Mouse (Mus musculus) midbrain, embryonic 15.5 days (tissue): Measurements from ENCODE around the gene Milr1. TPM values are rescaled to one million over a fixed set of nuclear protein-coding genes. Genes with fewer than 3 reads are reported as not detected.
A peak's percentile ranks its signal among the peaks of the same experiment; 100 is the strongest.
"Not testable (repeated sequence)": the region's sequence is repeated elsewhere in the genome, so short reads cannot be mapped to it uniquely, and the experiment has no call there.

Experiments used
- ATAC-seq: fragments of 200-750 bp; cut with Nextera tagmentation; replicated peaks from 2 replicates; pipeline ENCODE4 v1.8.0; 2017; ENCODE audit warnings: moderate TSS enrichment
- H3K27ac ChIP-seq: fragments of 300-500 bp; sonication (generic); 2 replicates; pipeline ENCODE4 v1.5.1; 2015; ENCODE audit warnings: mild to moderate bottlenecking, inconsistent platforms
- H3K27me3 ChIP-seq: fragments of 300-500 bp; sonication (generic); replicated peaks from 2 replicates; pipeline ENCODE4 v1.6.1; 2015; ENCODE audit warnings: inconsistent platforms
- H3K36me3 ChIP-seq: fragments of 300-500 bp; sonication (generic); replicated peaks from 2 replicates; pipeline ENCODE4 v1.6.1; 2015; ENCODE audit warnings: inconsistent platforms
- H3K4me1 ChIP-seq: fragments of 300-500 bp; sonication (generic); 2 replicates; pipeline ENCODE4 v1.6.1; 2015; ENCODE audit warnings: inconsistent platforms
- H3K4me2 ChIP-seq: fragments of 300-500 bp; sonication (generic); 2 replicates; pipeline ENCODE4 v1.6.1; 2015; ENCODE audit warnings: inconsistent platforms, mild to moderate bottlenecking, moderate library complexity
- H3K4me3 ChIP-seq: fragments of 300-500 bp; sonication (generic); 2 replicates; pipeline ENCODE4 v1.5.1; 2015; ENCODE audit warnings: mild to moderate bottlenecking, inconsistent platforms
- H3K9ac ChIP-seq: fragments of 300-500 bp; sonication (generic); 2 replicates; pipeline ENCODE4 v1.6.1; 2015; ENCODE audit warnings: mild to moderate bottlenecking, inconsistent platforms
- H3K9me3 ChIP-seq: fragments of 300-500 bp; sonication (generic); 2 replicates; pipeline ENCODE4 v1.6.1; 2016; ENCODE audit warnings: inconsistent platforms
- WGBS: fragments of 180-500 bp; shearing (Covaris S2); methylation state at CpG from one replicate; pipeline ENCODE4 v1.1.7; 2015; ENCODE audit warnings: mixed read lengths; 5-methylcytosine and 5-hydroxymethylcytosine counted together
- polyA plus RNA-seq: library from polyadenylated mRNA; unstranded; fragments of >200 nt; fragmentation: Nextera tagmentation; extraction: Ambion mirVana; gene quantifications from 2 replicates; pipeline ENCODE4 v1.2.1, GENCODE M21; 2015

The Milr1 gene
- polyA plus RNA-seq, 1 experiment from 2014 or later = 0.88 TPM

DNA sequence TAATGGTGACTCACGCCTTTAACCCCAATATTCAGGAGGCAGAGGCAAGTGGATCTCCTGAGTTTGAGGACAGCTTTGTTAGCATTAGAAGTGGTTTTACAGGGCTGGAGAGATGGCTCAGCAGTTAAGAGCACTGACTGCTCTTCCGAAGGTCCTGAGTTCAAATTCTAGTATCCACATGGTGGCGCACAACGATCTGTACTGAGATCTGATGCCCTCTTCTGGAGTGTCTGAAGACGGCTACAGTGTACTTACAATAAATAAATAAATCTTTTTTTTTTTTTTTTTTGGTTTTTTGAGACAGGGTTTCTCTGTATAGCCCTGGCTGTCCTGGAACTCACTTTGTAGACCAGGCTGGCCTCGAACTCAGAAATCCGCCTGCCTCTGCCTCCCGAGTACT lies 10.3 kb upstream of the Milr1 start:
- not testable (repeated sequence) for H3K36me3 ChIP-seq, H3K9ac ChIP-seq, H3K9me3 ChIP-seq, ATAC-seq, H3K27ac ChIP-seq, H3K4me2 ChIP-seq, H3K4me3 ChIP-seq, H3K27me3 ChIP-seq
- 84% methylated on average over 6 of the region's 8 CpGs for WGBS
- peaks cover 22% of the 10 kb centered on the region for H3K4me1 ChIP-seq

DNA sequence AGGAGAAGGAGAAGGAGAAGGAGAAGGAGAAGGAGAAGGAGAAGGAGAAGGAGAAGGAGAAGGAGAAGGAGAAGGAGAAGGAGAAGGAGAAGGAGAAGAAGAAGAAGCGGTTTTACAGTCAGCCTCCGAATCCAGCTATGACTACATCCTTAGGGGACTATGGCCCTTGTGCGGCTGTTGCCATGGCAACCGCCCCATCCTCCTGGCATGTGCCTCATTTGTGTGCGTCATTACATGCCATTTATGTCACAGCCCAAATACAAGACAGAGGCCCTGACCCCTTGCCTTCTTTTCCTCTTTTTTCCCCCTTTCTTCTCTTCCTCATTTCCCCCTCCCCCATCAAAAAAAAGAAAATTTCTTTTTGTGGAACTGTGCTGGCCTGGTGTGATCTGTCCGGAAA lies 9.8 kb upstream of the Milr1 start:
- Histone ChIP-seq H3K9me3 (no peaks in the 10 kb centered on the region), H3K36me3 (no peaks in the 10 kb centered on the region), H3K4me1 (peaks cover 20% of the 10 kb centered on the region), H3K27me3 (no peaks in the 10 kb centered on the region), H3K27ac (no peak overlapping the region), H3K9ac (no peak overlapping the region), H3K4me2 (no peak overlapping the region), H3K4me3 (no peak overlapping the region)
- 23% methylated on average over 6 of the region's 6 CpGs for WGBS
- no peak for ATAC-seq

DNA sequence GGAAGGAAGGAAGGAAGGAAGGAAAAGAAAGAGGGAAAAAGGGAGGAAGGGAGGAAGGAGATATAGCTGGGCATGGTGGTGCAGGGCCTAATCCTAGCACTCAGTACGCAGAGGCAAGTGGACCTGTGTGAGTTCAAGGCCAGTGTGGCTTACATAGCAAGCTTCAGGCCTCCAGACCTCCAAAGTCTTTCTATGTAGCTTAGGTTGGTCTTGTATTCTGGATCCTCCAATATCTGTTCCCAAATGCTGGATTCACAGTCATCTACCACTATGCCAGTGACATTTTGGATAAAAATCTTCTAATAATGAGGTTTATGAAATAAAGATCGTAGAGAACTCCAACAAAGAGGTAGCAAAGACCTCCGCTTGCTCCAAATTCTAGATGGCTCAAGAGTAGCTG lies 9.2 kb upstream of the Milr1 start:
- H3K9ac ChIP-seq = no peak overlapping the region
- peaks cover 14% of the 10 kb centered on the region for H3K4me1 ChIP-seq
- no peak for ATAC-seq
- H3K4me2 ChIP-seq = no peak overlapping the region
- no peaks in the 10 kb centered on the region for H3K36me3 ChIP-seq
- H3K4me3 ChIP-seq = no peak overlapping the region
- H3K9me3 ChIP-seq = no peaks in the 10 kb centered on the region
- H3K27me3 ChIP-seq = no peaks in the 10 kb centered on the region
- H3K27ac ChIP-seq = no peak overlapping the region
- WGBS = 87% methylated on average over 3 of the region's 3 CpGs

DNA sequence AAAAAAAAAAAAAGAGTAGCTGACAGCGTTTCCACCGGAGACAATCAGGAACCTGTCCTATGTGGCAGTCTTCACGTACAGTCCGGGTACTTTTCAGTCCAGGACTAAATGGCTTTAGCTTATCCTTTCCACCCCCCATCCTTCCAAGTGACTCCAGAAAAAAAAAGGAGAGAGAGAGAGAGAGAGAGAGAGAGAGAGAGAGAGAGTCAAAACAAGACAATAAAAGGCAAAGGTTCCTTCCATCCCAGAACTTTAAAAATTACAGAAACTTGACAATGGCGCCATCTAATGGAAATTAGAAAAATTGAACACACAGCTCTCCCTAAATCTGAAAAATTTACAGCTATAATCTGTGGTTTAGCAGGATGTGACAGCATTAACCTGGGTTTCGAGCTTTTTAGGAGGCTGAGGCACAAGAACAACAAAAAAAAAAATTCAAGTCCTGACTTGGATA lies 8.6 kb upstream of the Milr1 start:
- Histone ChIP-seq H3K4me1 (peaks cover 8% of the 10 kb centered on the region), H3K36me3 (no peaks in the 10 kb centered on the region), H3K27me3 (no peaks in the 10 kb centered on the region), H3K9me3 (no peaks in the 10 kb centered on the region), H3K4me2 (no peak overlapping the region), H3K4me3 (no peak overlapping the region), H3K9ac (no peak overlapping the region), H3K27ac (no peak overlapping the region)
- 45% methylated on average over 6 of the region's 6 CpGs for WGBS
- ATAC-seq = no peak

DNA sequence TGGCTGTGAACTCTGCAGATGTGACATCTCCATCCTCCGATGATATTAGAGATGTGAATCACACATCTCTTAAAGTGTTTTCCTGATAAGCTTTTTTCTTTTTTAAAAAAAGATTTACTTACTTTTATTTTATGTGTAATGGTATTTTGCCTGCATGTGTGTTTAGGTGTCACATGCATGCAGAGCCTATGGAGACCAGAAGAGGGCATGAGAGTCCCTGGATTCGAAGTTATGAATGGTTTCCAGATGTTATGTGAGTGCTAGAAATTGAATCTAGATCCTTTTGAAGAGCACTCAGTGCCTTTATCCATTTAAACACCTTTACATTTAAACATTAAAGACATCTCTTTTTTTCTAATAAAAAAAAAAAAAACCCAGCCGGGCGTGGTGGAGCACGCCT lies 6.1 kb upstream of the Milr1 start:
- Histone ChIP-seq H3K4me2 (no peak overlapping the region), H3K27me3 (no peaks in the 10 kb centered on the region), H3K4me1 (peaks cover 3% of the 10 kb centered on the region; the same call in 1 of the 2 replicates), H3K4me3 (no peak overlapping the region), H3K9ac (no peak overlapping the region), H3K27ac (no peak overlapping the region), H3K9me3 (no peaks in the 10 kb centered on the region), H3K36me3 (no peaks in the 10 kb centered on the region)
- 91% methylated on average over 5 of the region's 5 CpGs for WGBS
- ATAC-seq = no peak

DNA sequence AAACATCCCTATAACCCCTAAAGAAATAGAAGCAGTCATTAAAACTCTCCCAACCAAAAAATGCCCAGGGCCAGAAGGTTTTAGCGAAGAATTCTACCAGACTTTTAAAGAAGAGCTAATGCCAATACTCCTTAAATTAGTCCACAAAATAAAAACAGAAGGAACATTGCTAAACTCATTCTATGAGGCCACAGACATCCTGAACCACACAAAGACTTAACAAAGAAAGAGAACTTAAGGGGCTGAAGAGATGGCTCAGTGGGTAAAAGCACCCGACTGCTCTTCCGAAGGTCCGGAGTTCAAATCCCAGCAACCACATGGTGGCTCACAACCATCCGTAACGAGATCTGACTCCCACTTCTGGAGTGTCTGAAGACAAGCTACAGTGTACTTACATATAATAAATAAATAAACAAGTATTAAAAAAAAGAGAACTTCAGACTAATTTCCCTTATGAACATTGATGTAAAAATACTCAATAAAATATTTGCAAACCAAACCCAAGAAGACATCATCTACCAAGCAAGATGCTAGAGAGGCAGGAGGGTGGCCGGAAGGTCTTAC lies 1.4 kb upstream of the Milr1 start:
- not testable (repeated sequence) for H3K9me3 ChIP-seq, ATAC-seq, H3K9ac ChIP-seq, H3K4me1 ChIP-seq, H3K4me2 ChIP-seq, H3K4me3 ChIP-seq, H3K36me3 ChIP-seq, H3K27ac ChIP-seq, H3K27me3 ChIP-seq
- 92% methylated on average over 7 of the region's 7 CpGs for WGBS

DNA sequence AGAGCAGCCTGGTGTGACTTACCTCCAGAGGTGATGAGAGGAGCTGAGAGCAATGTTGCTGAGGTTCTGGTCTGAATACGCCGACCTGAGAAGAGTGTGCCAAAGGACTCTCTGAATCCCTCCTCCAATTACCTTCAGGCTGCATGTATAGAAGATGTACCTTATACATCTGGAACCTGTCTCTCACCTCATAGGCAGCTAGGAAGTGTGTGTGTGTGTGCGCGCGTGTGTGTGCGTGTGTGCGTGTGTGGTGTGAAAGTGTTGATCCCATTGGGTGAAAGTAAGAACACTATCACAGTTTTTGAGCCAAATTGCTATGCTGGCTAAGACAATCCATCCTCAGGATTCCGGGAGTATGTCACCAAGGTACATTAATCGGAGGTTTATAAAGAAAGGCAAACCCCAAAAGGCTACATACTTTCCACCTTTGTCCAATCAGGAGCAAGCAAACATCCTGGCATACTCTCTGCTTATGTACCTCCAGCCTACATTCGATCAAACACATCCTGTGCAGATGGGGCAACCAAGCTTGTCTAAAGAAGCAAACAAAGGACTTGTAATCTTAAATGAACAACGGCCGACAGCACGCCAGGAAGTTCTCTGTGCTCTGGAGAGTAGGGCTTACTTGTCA lies 790 bp upstream of the Milr1 start, which contains the start of gene Pecam1:
Gene Pecam1 (minus strand): TSS at position 508 of the 631 bp plus-strand sequence.
- Histone ChIP-seq H3K4me2 (no peak within 1 kb of the TSS), H3K27me3 (no peaks in the 10 kb centered on the region), H3K4me1 (no peaks in the 10 kb centered on the region), H3K9me3 (no peaks in the 10 kb centered on the region), H3K27ac (no peak within 1 kb of the TSS), H3K4me3 (no peak within 1 kb of the TSS), H3K9ac (no peak within 1 kb of the TSS), H3K36me3 (no peaks in the 10 kb centered on the region)
- ATAC-seq = no peak
- 80% methylated on average over 13 of the region's 13 CpGs for WGBS

DNA sequence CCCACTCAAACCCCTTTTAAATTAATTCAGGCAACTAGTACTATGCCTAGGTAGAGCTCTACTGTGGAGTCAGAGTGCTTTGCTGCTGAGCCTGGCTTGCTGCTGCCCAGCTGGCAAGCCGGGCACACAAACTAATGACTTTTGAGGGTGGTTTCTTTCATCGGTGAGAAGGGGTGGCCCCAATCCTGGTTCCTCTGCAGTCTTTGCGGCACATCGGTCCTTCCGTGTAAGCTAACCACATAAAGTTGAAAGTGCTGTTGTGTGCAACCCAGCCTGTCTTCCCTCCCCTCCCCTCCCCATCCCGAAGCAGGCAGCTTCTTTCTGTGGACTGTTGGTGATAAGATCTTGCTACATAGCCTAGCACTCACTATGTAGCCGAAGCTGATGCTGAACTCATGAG lies 1.1 kb downstream of the Milr1 start:
- ATAC-seq = no peak
- WGBS = 89% methylated on average over 7 of the region's 7 CpGs
- H3K4me1 ChIP-seq = no peaks in the 10 kb centered on the region

DNA sequence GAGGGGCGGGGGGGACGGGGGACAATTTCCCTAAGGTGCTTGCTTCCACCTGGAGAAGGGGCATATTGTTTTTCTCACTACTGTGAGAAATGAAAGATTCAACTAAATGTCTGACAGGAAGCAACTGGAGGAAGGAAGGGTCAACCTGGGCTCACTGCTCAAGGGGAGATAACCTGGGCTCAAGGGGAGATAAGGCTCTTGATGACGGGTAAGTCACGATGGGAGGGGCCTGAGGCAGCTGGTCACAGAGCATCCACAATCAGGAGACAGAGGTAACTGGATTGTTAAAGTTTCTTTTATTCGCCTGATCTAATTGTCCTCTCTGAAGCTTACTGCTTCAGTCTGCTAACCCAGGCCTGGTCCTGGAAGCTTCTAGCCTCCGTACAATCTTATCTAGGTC lies 2.3 kb downstream of the Milr1 start:
- Histone ChIP-seq H3K36me3 (no peaks in the 10 kb centered on the region), H3K9me3 (no peaks in the 10 kb centered on the region), H3K27ac (no peak overlapping the region), H3K4me3 (no peak overlapping the region), H3K9ac (no peak overlapping the region), H3K27me3 (no peaks in the 10 kb centered on the region), H3K4me1 (no peaks in the 10 kb centered on the region), H3K4me2 (no peak overlapping the region)
- 87% methylated on average over 6 of the region's 6 CpGs for WGBS
- no peak for ATAC-seq

More for the DNA sequence above, 1.1 kb downstream of the Milr1 start:
- H3K36me3 ChIP-seq = no peaks in the 10 kb centered on the region
- H3K4me2 ChIP-seq = no peak overlapping the region
- no peak overlapping the region for H3K4me3 ChIP-seq
- no peaks in the 10 kb centered on the region for H3K9me3 ChIP-seq
- no peaks in the 10 kb centered on the region for H3K27me3 ChIP-seq
- no peak overlapping the region for H3K27ac ChIP-seq
- no peak overlapping the region for H3K9ac ChIP-seq

DNA sequence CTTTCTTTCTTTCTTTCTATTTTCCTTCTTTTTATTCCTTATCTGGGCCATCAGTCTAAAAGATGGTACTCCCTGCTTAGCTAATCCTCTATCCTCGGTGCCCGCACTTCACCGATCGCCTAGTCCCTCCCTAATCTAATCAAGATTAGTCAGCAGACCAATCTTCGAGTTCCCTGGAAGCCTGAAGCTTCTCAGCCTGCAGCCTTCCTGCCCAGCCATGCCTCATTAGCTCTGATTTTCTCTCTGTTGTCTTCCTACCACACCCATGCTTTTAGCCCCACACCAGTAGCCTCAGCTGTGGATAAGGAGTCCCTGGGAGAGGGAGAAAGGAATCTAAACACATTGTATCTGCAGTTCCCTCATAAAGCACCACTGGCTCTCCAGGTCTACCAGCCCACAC lies 4.6 kb downstream of the Milr1 start:
- Histone ChIP-seq H3K9me3 (no peaks in the 10 kb centered on the region), H3K36me3 (no peaks in the 10 kb centered on the region), H3K4me2 (no peak overlapping the region), H3K4me3 (no peak overlapping the region), H3K27ac (no peak overlapping the region), H3K9ac (no peak overlapping the region), H3K4me1 (no peaks in the 10 kb centered on the region), H3K27me3 (no peaks in the 10 kb centered on the region)
- WGBS = 36% methylated on average over 5 of the region's 5 CpGs
- no peak for ATAC-seq

DNA sequence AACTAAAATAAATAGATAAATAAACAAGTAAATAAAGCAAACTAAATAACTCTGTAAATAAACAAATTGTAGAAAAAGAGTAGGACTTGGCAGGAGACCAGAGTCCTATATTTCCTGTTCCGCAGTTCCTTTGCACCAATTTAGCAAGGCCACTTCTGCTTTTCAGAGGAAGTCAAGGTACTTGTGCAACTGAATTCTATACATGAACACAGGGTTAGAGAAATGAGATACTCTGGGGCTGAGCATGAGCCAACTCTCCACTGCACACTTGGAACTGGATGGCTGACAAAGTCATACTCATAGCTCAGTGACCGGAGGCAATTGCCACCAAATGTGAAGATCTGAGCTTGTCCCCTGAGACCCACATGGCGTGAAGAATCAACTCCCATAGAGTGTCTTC lies 8.0 kb downstream of the Milr1 start:
- Histone ChIP-seq H3K4me1 (no peaks in the 10 kb centered on the region), H3K27ac (no peak overlapping the region), H3K9me3 (no peaks in the 10 kb centered on the region), H3K9ac (no peak overlapping the region), H3K27me3 (no peaks in the 10 kb centered on the region), H3K36me3 (no peaks in the 10 kb centered on the region), H3K4me2 (no peak overlapping the region), H3K4me3 (no peak overlapping the region)
- ATAC-seq = no peak
- WGBS = 92% methylated on average over 3 of the region's 3 CpGs

DNA sequence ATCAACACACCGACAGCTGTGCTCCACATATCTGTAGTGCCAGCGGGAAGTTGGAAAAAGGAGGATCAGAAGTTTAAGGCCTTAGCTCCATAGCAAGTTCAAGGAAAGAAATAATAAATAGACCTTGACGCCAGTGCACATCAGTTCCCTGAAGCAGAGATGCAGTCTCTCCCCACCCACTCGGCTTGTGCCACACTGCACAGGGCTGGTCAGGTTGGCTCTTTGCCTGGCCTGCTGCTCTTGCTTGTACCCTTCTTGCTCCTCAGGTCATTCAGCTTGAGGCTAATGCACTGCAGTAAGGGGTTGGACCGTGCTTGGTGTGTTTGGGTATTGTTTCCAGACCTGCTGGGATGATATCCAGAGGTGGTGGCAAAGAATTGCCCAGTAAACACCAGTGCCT lies 9.5 kb downstream of the Milr1 start:
- Histone ChIP-seq H3K9me3 (no peaks in the 10 kb centered on the region), H3K4me3 (no peak overlapping the region), H3K9ac (no peak overlapping the region), H3K36me3 (no peaks in the 10 kb centered on the region), H3K4me2 (no peak overlapping the region), H3K4me1 (no peaks in the 10 kb centered on the region), H3K27me3 (no peaks in the 10 kb centered on the region), H3K27ac (no peak overlapping the region)
- 95% methylated on average over 5 of the region's 5 CpGs for WGBS
- ATAC-seq = no peak

DNA sequence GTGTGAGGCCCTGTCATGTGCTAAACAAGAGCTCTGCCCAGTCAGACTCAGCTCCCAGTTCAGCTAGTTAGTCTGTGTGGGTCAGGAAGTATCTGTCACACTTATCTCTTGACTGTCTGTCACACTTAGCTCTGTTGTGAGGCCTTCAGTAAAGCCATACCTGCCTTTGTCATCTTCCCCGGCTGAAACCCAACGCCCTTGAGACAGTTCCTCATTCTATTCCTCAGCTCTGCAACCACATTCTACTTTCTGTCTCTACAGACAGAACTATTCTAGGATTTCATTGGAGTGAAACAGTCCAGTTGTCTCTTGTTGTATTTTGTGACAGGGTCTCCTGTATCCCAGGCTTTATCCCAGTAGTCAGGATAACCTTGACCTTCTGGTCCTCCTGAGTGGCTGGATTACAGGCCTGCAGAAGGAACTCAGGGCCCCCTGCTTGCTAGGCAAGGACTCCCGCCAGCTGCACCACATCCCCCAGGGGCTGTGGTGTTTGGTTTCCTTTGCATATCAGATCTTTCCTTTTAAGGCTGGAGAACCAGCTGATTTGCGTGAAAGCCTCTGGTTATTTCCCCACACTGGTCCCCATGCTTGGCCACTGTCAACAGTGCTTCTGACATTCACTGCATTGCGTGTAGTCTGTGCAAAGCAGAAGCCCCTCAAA lies 11.2 kb downstream of the Milr1 start:
- no peaks in the 10 kb centered on the region for H3K4me1 ChIP-seq
- no peak overlapping the region for H3K4me3 ChIP-seq
- H3K4me2 ChIP-seq = no peak overlapping the region
- WGBS = 43% methylated on average over 5 of the region's 5 CpGs
- 0 out of 2 replicates have a peak overlapping the region, but pooled peaks have one; percentile 24 for H3K27ac ChIP-seq
- no peak for ATAC-seq
- no peaks in the 10 kb centered on the region for H3K27me3 ChIP-seq
- peaks cover 8% of the 10 kb centered on the region; the same call in 1 of the 2 replicates for H3K36me3 ChIP-seq
- no peak overlapping the region for H3K9ac ChIP-seq
- H3K9me3 ChIP-seq = no peaks in the 10 kb centered on the region
